Mouse (Mus musculus) spleen, postnatal 36 days (tissue): ENCODE data around the gene Znrf3.

Experiments
- DNase-seq, 2 experiments: peaks; one replicate each; pipeline ENCODE4 v3.0.0; 2022; ENCODE audit warnings: low spot score in 2 of 2, mixed read lengths in 1 of 2

The Znrf3 gene

GRCm38 (mm10) chr11:5271274-5272065, 173.2 kb downstream of the Znrf3 start:
- no peak for DNase-seq

GRCm38 (mm10) chr11:5269846-5270461, 174.7 kb downstream of the Znrf3 start:
- no peak for DNase-seq

- DNase-seq = no peak
Observed at GRCm38 (mm10) chr11:5265764-5266163, 178.9 kb downstream of the Znrf3 start.

- DNase-seq = no peak
Observed at GRCm38 (mm10) chr11:5263078-5263730, 181.4 kb downstream of the Znrf3 start.

GRCm38 (mm10) chr11:5261508-5262392, 182.9 kb downstream of the Znrf3 start, which contains the start of gene Kremen1:
Gene Kremen1 (minus strand): TSS chr11:5261558.
- peak; percentile 92 to 94 for DNase-seq

GRCm38 (mm10) chr11:5260942-5261459, 183.6 kb downstream of the Znrf3 start:
- DNase-seq = peak; percentile 33 to 37

- DNase-seq = no peak
Observed at GRCm38 (mm10) chr11:5259944-5260598, 184.6 kb downstream of the Znrf3 start.

- DNase-seq = no peak
Observed at GRCm38 (mm10) chr11:5258036-5258435, 186.6 kb downstream of the Znrf3 start.

- no peak for DNase-seq
Observed at GRCm38 (mm10) chr11:5257151-5257862, 187.3 kb downstream of the Znrf3 start.

GRCm38 (mm10) chr11:5255509-5256014, 189.1 kb downstream of the Znrf3 start:
- no peak for DNase-seq

GRCm38 (mm10) chr11:5254016-5254415, 190.6 kb downstream of the Znrf3 start:
- DNase-seq = no peak

- no peak for DNase-seq
Observed at GRCm38 (mm10) chr11:5253528-5253927, 191.1 kb downstream of the Znrf3 start.

GRCm38 (mm10) chr11:5252727-5253126, 191.9 kb downstream of the Znrf3 start:
- DNase-seq = no peak

GRCm38 (mm10) chr11:5251112-5251511, 193.5 kb downstream of the Znrf3 start:
- no peak for DNase-seq

- DNase-seq = no peak
Observed at GRCm38 (mm10) chr11:5248200-5248599, 196.4 kb downstream of the Znrf3 start.

- DNase-seq = no peak
Observed at GRCm38 (mm10) chr11:5245431-5245830, 199.2 kb downstream of the Znrf3 start.

- no peak for DNase-seq
Observed at GRCm38 (mm10) chr11:5244749-5245130, 199.9 kb downstream of the Znrf3 start.

- no peak for DNase-seq
Observed at GRCm38 (mm10) chr11:5243812-5244748, 200.6 kb downstream of the Znrf3 start.

GRCm38 (mm10) chr11:5243208-5243607, 201.4 kb downstream of the Znrf3 start:
- no peak for DNase-seq
